Mouse (Mus musculus) MEL (cell line): Measurements from ENCODE around the gene Epha2. TPM values are rescaled to one million over a fixed set of nuclear protein-coding genes. Genes with fewer than 3 reads are reported as not detected.

Source experiments
- DNase-seq: peaks from one replicate; pipeline ENCODE4 v3.0.0; 2011; ENCODE audit warnings: low read depth, low spot score
- H3K27ac ChIP-seq: 2 replicates; pipeline ENCODE4 v1.5.1; 2012; ENCODE audit warnings: low read depth, mild to moderate bottlenecking, control low read depth, low read length, moderate library complexity; ENCODE audit not compliant: control insufficient read depth
- H3K27me3 ChIP-seq, 2 experiments: fragments of 150-350 bp in 1 of 2; sonication (generic) in 1 of 2; 2 replicates each; pipeline ENCODE4 v1.6.1; 2012; ENCODE audit warnings: low read length in 2 of 2, mild to moderate bottlenecking in 2 of 2, improper control_type of control experiment in 1 of 2, moderate library complexity in 1 of 2; ENCODE audit not compliant: insufficient read depth in 2 of 2, control insufficient read depth in 1 of 2
- H3K36me3 ChIP-seq, 2 experiments: 2 replicates each; pipeline ENCODE4 v1.6.1; 2012 to 2014; ENCODE audit warnings: low read length in 2 of 2, improper control_type of control experiment in 1 of 2, inconsistent platforms in 1 of 2, mild to moderate bottlenecking in 1 of 2; ENCODE audit not compliant: insufficient read depth in 2 of 2, control insufficient read depth in 1 of 2
- H3K4me1 ChIP-seq, 2 experiments: fragments of 150-350 bp in 1 of 2; sonication (generic) in 1 of 2; 2 replicates each; pipeline ENCODE4 v1.6.1; 2012; ENCODE audit warnings: low read length in 2 of 2, improper control_type of control experiment in 1 of 2, mild to moderate bottlenecking in 1 of 2; ENCODE audit not compliant: insufficient read depth in 2 of 2, control insufficient read depth in 1 of 2
- H3K4me3 ChIP-seq, 2 experiments: fragments of 150-350 bp in 1 of 2; sonication (generic) in 1 of 2; 2 replicates each; pipeline ENCODE4 v1.5.1; 2012; ENCODE audit warnings: low read depth in 2 of 2, low read length in 2 of 2, mild to moderate bottlenecking in 2 of 2, moderate library complexity in 2 of 2, control low read depth in 1 of 2, improper control_type of control experiment in 1 of 2; ENCODE audit not compliant: control insufficient read depth in 1 of 2, insufficient read depth in 1 of 2
- H3K79me2 ChIP-seq: 2 replicates; pipeline ENCODE4 v1.6.1; 2012; ENCODE audit warnings: mild to moderate bottlenecking, low read length, moderate library complexity; ENCODE audit not compliant: control insufficient read depth, poor library complexity, insufficient read depth
- H3K9ac ChIP-seq: 2 replicates; pipeline ENCODE4 v1.6.1; 2012; ENCODE audit warnings: low read depth, mild to moderate bottlenecking, control low read depth, low read length, moderate library complexity; ENCODE audit not compliant: control insufficient read depth, poor library complexity, severe bottlenecking
- H3K9me3 ChIP-seq: fragments of 150-350 bp; sonication (generic); replicated peaks from 2 replicates; pipeline ENCODE4 v1.6.1; 2012; ENCODE audit warnings: mild to moderate bottlenecking, low read length, improper control_type of control experiment, moderate library complexity; ENCODE audit not compliant: insufficient read depth
- CHD2 ChIP-seq: IDR thresholded peaks from 2 replicates; pipeline ENCODE4 v1.6.1; 2011; ENCODE audit warnings: low read length, improper control_type of control experiment
- E2F4 ChIP-seq: IDR thresholded peaks from 2 replicates; pipeline ENCODE4 v1.6.1; 2011; ENCODE audit warnings: low read depth, low read length, improper control_type of control experiment, borderline replicate concordance
- ELF1 ChIP-seq: IDR thresholded peaks from 2 replicates; pipeline ENCODE4 v1.6.1; 2014; ENCODE audit warnings: low read depth, mild to moderate bottlenecking, inconsistent platforms, low read length, improper control_type of control experiment, moderate library complexity
- EP300 ChIP-seq, 2 experiments: IDR thresholded peaks; 2 replicates each; pipeline ENCODE4 v1.6.1; 2011; ENCODE audit warnings: improper control_type of control experiment in 2 of 2, low read length in 2 of 2, low read depth in 1 of 2, mild to moderate bottlenecking in 1 of 2
- ETS1 ChIP-seq: IDR thresholded peaks from 2 replicates; pipeline ENCODE4 v1.6.1; 2012; ENCODE audit warnings: low read depth, mild to moderate bottlenecking, inconsistent platforms, low read length, improper control_type of control experiment, moderate library complexity
- GATA1 ChIP-seq: IDR thresholded peaks from 2 replicates; pipeline ENCODE4 v1.6.1; 2011; ENCODE audit warnings: low read depth, low read length, improper control_type of control experiment
- JUND ChIP-seq: IDR thresholded peaks from 2 replicates; pipeline ENCODE4 v1.6.1; 2011; ENCODE audit warnings: low read depth, mild to moderate bottlenecking, improper control_type of control experiment, low read length
- KAT2A ChIP-seq: conservative IDR thresholded peaks from 2 replicates; pipeline ENCODE4 v1.6.1; 2012; ENCODE audit warnings: low read depth, low read length, improper control_type of control experiment, inconsistent platforms
- MAFK ChIP-seq: IDR thresholded peaks from 2 replicates; pipeline ENCODE4 v1.6.1; 2011; ENCODE audit warnings: low read depth, mild to moderate bottlenecking, low read length, improper control_type of control experiment, borderline replicate concordance
- MAZ ChIP-seq: IDR thresholded peaks from 2 replicates; pipeline ENCODE4 v1.6.1; 2012; ENCODE audit warnings: low read depth, mild to moderate bottlenecking, inconsistent platforms, low read length, improper control_type of control experiment
- MEF2A ChIP-seq: IDR thresholded peaks from 2 replicates; pipeline ENCODE4 v1.6.1; 2014; ENCODE audit warnings: low read depth, mild to moderate bottlenecking, inconsistent platforms, low read length, improper control_type of control experiment; ENCODE audit not compliant: poor library complexity, insufficient replicate concordance, severe bottlenecking; ENCODE audit errors: extremely low read depth
- MXI1 ChIP-seq: IDR thresholded peaks from 2 replicates; pipeline ENCODE4 v1.6.1; 2011; ENCODE audit warnings: mild to moderate bottlenecking, low read depth, low read length, improper control_type of control experiment
- MYB ChIP-seq: IDR thresholded peaks from 2 replicates; pipeline ENCODE4 v1.6.1; 2011; ENCODE audit warnings: mild to moderate bottlenecking, low read depth, low read length, improper control_type of control experiment
- POLR2AphosphoS5 ChIP-seq: IDR thresholded peaks from 2 replicates; pipeline ENCODE4 v1.6.1; 2012; ENCODE audit warnings: low read depth, borderline replicate concordance, mild to moderate bottlenecking, inconsistent platforms, low read length, moderate library complexity, mixed read lengths
- RCOR1 ChIP-seq: IDR thresholded peaks from 2 replicates; pipeline ENCODE4 v1.6.1; 2012; ENCODE audit warnings: low read depth, mild to moderate bottlenecking, inconsistent platforms, low read length, improper control_type of control experiment
- SMC3 ChIP-seq: IDR thresholded peaks from 2 replicates; pipeline ENCODE4 v1.6.1; 2011; ENCODE audit warnings: low read depth, low read length, improper control_type of control experiment
- TAL1 ChIP-seq: IDR thresholded peaks from 2 replicates; pipeline ENCODE4 v1.6.1; 2012; ENCODE audit warnings: mild to moderate bottlenecking, inconsistent platforms, low read length, moderate library complexity, mixed read lengths
- USF1 ChIP-seq: IDR thresholded peaks from 2 replicates; pipeline ENCODE4 v1.6.1; 2014; ENCODE audit warnings: low read depth, mild to moderate bottlenecking, inconsistent platforms, low read length, improper control_type of control experiment, moderate library complexity
- USF2 ChIP-seq, 2 experiments: IDR thresholded peaks; 2 replicates each; pipeline ENCODE4 v1.6.1; 2011 to 2012; ENCODE audit warnings: improper control_type of control experiment in 2 of 2, low read length in 2 of 2, borderline replicate concordance in 1 of 2, inconsistent platforms in 1 of 2, low read depth in 1 of 2, mild to moderate bottlenecking in 1 of 2; ENCODE audit not compliant: insufficient read depth in 1 of 2
- ZKSCAN1 ChIP-seq: IDR thresholded peaks from 2 replicates; pipeline ENCODE4 v1.6.1; 2012; ENCODE audit warnings: low read depth, mild to moderate bottlenecking, inconsistent platforms, low read length, improper control_type of control experiment, moderate library complexity
- polyA plus RNA-seq, 2 experiments: library from polyadenylated mRNA; stranded (reverse) in 1 of 2; unstranded in 1 of 2; fragments of >175 nt in 1 of 2; fragments of >200 nt in 1 of 2; gene quantifications; 2 replicates each; pipeline versions ENCODE4 v1.2.1 to v1.2.4; 2012; ENCODE audit warnings: low replicate concordance in 2 of 2, low read depth in 1 of 2; ENCODE audit not compliant: insufficient read length in 2 of 2, insufficient read depth in 1 of 2, missing spikeins in 1 of 2
- total RNA-seq: library from RNA; depleted of rRNA; stranded (reverse); fragments of 300-350 nt; gene quantifications from 2 replicates; pipeline ENCODE4 v1.2.3, GENCODE M21; 2012

Epha2 gene
- total and polyA plus RNA-seq, 3 experiments = 2.3 to 5.9 TPM; not detected in 1

- no peak for TF ChIP-seq USF1
- TF ChIP-seq MYB = no peak
- no peak for TF ChIP-seq CHD2
- no peak for TF ChIP-seq MAFK
- no peak for TF ChIP-seq GATA1
- TF ChIP-seq USF2 (IDR thresholded peaks at IDR 0.05; ENCODE audit: borderline replicate concordance in 1 of 2, insufficient read depth in 1 of 2, low read depth in 1 of 2, low read length in 2 of 2) = no peak
- no peak for TF ChIP-seq KAT2A
- no peak for TF ChIP-seq TAL1
- TF ChIP-seq POLR2AphosphoS5 = no peak
- TF ChIP-seq ZKSCAN1 = no peak
- TF ChIP-seq JUND = no peak
- no peak for TF ChIP-seq E2F4
- TF ChIP-seq ELF1 = no peak
- no peak for TF ChIP-seq MEF2A
- no peak for TF ChIP-seq EP300 (IDR thresholded peaks at IDR 0.05; ENCODE audit: low read depth in 1 of 2, low read length in 2 of 2)
- no peak for TF ChIP-seq MAZ
- TF ChIP-seq MXI1 = no peak
- no peak overlapping the region for H3K9ac ChIP-seq
- no peak overlapping the region for H3K27ac ChIP-seq
- H3K4me3 ChIP-seq = no peak overlapping the region
- peaks cover 0 to 2% of the 10 kb centered on the region in 2 experiments; a peak in 1 of 4 replicates for H3K27me3 ChIP-seq
- no peaks in the 10 kb centered on the region for H3K9me3 ChIP-seq
- H3K36me3 ChIP-seq = no peaks in the 10 kb centered on the region
- no peak for DNase-seq
- H3K79me2 ChIP-seq = no peaks in the 10 kb centered on the region
- H3K4me1 ChIP-seq = no peaks in the 10 kb centered on the region
Measured at GRCm38 (mm10) chr4:141299356-141299755, 1.7 kb upstream of the Epha2 start.

DNA sequence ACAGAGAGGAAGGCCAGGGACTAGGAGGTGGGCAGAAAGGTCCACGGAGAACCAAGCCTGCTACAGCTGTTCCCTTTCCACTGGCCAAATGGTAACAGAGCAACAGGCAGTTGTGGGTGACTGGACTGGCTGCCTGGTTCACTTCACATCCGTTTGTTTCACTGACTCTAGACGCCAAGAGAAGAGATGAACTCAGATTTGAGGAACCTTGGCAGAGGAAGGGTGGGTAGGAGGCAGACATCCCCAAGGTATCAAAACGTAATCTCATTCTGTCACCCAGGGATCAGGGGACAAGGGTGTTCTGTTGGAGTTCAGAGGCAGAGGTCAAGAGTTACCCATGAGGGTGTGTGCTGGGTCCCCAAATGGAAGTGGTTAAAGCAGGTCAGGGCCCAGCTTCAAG, 844 bp upstream of the Epha2 start:
- H3K4me1 ChIP-seq = no peaks in the 10 kb centered on the region
- H3K27me3 ChIP-seq = peaks cover 0 to 2% of the 10 kb centered on the region in 2 experiments; a peak in 1 of 4 replicates
- no peaks in the 10 kb centered on the region for H3K36me3 ChIP-seq
- no peaks in the 10 kb centered on the region for H3K9me3 ChIP-seq
- H3K79me2 ChIP-seq = no peaks in the 10 kb centered on the region
- H3K4me3 ChIP-seq = no peak overlapping the region
- DNase-seq = no peak
- H3K9ac ChIP-seq = no peak overlapping the region
- TF ChIP-seq ETS1 (no peak), RCOR1 (no peak), POLR2AphosphoS5 (no peak), SMC3 (no peak)
- no peak overlapping the region for H3K27ac ChIP-seq
